In the genomic region with DNA sequence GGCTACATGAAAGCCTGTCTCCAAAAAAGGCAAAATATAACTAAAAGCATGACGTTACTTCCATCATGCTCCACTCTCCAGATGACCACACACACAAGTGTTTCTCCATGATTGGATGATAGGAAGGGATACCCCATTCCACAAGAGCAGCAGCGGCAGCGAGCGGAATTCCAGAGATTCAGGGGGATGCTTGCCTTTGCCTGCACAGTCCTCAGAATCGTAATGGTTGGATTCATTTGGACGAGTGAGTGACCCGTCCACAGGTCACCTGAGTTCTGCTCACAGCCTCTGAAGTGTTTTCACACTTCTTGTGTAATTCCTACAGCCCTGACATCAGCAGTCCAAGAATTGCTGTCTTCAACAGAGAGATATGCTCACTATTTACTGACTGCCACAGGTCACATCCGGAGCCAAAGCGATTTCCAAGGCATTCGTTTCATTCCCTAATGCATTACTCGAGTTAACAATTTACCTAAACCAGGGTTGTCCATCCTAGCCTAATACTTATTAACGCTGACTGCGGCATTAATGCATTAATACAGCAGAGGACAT, we compare ENCODE assay signal across 27 mouse cellular contexts. TPM values are rescaled to one million over a fixed set of nuclear protein-coding genes. Genes with fewer than 3 reads are reported as not detected.
DNase-seq lines count a peak whose midpoint lies in the region; ATAC-seq and TF ChIP-seq lines count a peak whose summit lies in the region.
"Had no signal": no experiment of that assay in that cellular context is flagged by ENCODE, and none has a peak within 500 bp of the region (broad histone marks: within the 10 kb centered on the region; RNA-seq: fewer than 3 reads in every experiment).

No protein-coding gene starts in this region.

- no peaks in the 10 kb centered on the region for H3K27me3 ChIP-seq in Patski
- H3K27me3 ChIP-seq in kidney, embryonic 14.5 days (ENCODE audit: control insufficient read depth, insufficient read depth, low read length), result no peaks in the 10 kb centered on the region
- H3K27me3 ChIP-seq in cerebellum, adult 2 months (ENCODE audit: control insufficient read depth, insufficient read depth, low read length), result no peaks in the 10 kb centered on the region
- H3K27me3 ChIP-seq: embryonic facial prominence, embryonic 15.5 days; heart, embryonic 12.5 days; liver, embryonic 13.5 days; neural tube, embryonic 13.5 days had no signal

- no peak for TF ChIP-seq POLR2A in cerebellum, adult 2 months (IDR thresholded peaks at IDR 0.05; ENCODE audit: borderline replicate concordance, insufficient read depth, low read length)

- peak; percentile 94 for ATAC-seq in Patski
- no peak for ATAC-seq in kidney, embryonic 14.5 days (ENCODE audit: low FRiP score, low TSS enrichment)
- ATAC-seq: forebrain, embryonic 16.5 days; midbrain, embryonic 16.5 days had no signal

- CTCF ChIA-PET in Patski (lab: Charles Lee), result no interaction called here

- WGBS in kidney, embryonic 14.5 days, result 72% methylated on average over 13 of the region's 13 CpGs
- 91% methylated on average over 13 of the region's 13 CpGs for WGBS in cerebellum, adult 2 months

- H3K9me3 ChIP-seq in ES-E14 (ENCODE audit: control insufficient read depth, insufficient read depth, low read depth, low read length), result no peaks in the 10 kb centered on the region
- H3K9me3 ChIP-seq in kidney, embryonic 14.5 days (ENCODE audit: control insufficient read depth, low read length), result no peaks in the 10 kb centered on the region
- H3K9me3 ChIP-seq: embryonic facial prominence, embryonic 15.5 days; heart, embryonic 12.5 days; hindbrain, embryonic 10.5 days; liver, embryonic 13.5 days; midbrain, embryonic 10.5 days; neural tube, embryonic 13.5 days had no signal

- TF ChIP-seq CTCF in Patski (IDR thresholded peaks at IDR 0.05), result no peak
- TF ChIP-seq CTCF in cerebellum, adult 2 months (IDR thresholded peaks at IDR 0.05; ENCODE audit: borderline replicate concordance, insufficient read depth, low read depth, low read length), result no peak

- in situ Hi-C loops in ES-E14 (cut with MboI; ENCODE audit: low sequenced_read_pairs in 2 of 2, unreplicated experiment in 2 of 2), result no loop called here
- in situ Hi-C loops in Patski (cut with MboI; ENCODE audit: low pct_unique_long_range_greater_than_20kb), result no loop called here

- no peak overlapping the region for H3K4me3 ChIP-seq in ES-E14 (ENCODE audit: insufficient read depth in 1 of 2, low read depth in 1 of 2, low read length in 2 of 2, poor library complexity in 1 of 2, severe bottlenecking in 1 of 2)
- H3K4me3 ChIP-seq in kidney, embryonic 14.5 days (ENCODE audit: low read length), result no peak overlapping the region
- H3K4me3 ChIP-seq in cerebellum, adult 2 months (replicated peaks; ENCODE audit: insufficient read depth, low read depth, low read length), result no peak overlapping the region
- H3K4me3 ChIP-seq: embryonic facial prominence, embryonic 15.5 days; heart, embryonic 12.5 days; hindbrain, embryonic 10.5 days; liver, embryonic 13.5 days; midbrain, embryonic 10.5 days; myocyte; neural tube, embryonic 13.5 days had no signal

- peaks cover 0 to 10% of the 10 kb centered on the region in 2 experiments; a peak in 2 of 4 replicates for H3K4me1 ChIP-seq in ES-E14 (ENCODE audit: control insufficient read depth in 2 of 2, insufficient read depth in 2 of 2, low read length in 2 of 2, poor library complexity in 1 of 2)
- no peaks in the 10 kb centered on the region; the same call in 1 of the 2 replicates for H3K4me1 ChIP-seq in kidney, embryonic 14.5 days (ENCODE audit: control insufficient read depth, insufficient read depth, low read length)
- H3K4me1 ChIP-seq in cerebellum, adult 2 months (ENCODE audit: control insufficient read depth, insufficient read depth, low read length), result no peaks in the 10 kb centered on the region
- H3K4me1 ChIP-seq: heart, embryonic 12.5 days; midbrain, embryonic 10.5 days had no signal

- DNase-seq in ES-E14 (ENCODE audit: low read depth, low spot score) (no peak), Patski (ENCODE audit: low read depth, low spot score) (peak; percentile 48)
- DNase-seq in kidney, postnatal 25 days, result peak; percentile 49 to 63
- DNase-seq in left cerebral cortex, postnatal 36 days (ENCODE audit: low spot score in 2 of 2), result no peak
- no peak for DNase-seq in cerebellum, adult 18-20 months
- no peak for DNase-seq in cerebellum, adult 2 months
- DNase-seq: adrenal gland, postnatal 14 days; cerebellum, adult 9-11 months; gastrocnemius, postnatal 10 days; heart, adult 18-20 months; heart, postnatal 10 days; liver, embryonic 13.5 days had no signal

- no peak overlapping the region for H3K27ac ChIP-seq in ES-E14 (ENCODE audit: insufficient read depth, low read depth, low read length, poor library complexity, severe bottlenecking)
- H3K27ac ChIP-seq in kidney, embryonic 14.5 days (ENCODE audit: low read depth, low read length), result peak overlapping the region; percentile 65; the same call in 1 of the 2 replicates
- no peak overlapping the region for H3K27ac ChIP-seq in cerebellum, adult 2 months (ENCODE audit: insufficient read depth, low read length)
- H3K27ac ChIP-seq: embryonic facial prominence, embryonic 15.5 days; hindbrain, embryonic 10.5 days; liver, embryonic 13.5 days; midbrain, embryonic 10.5 days had no signal

- no peak overlapping the region for H3K9ac ChIP-seq in ES-E14 (ENCODE audit: insufficient read depth, low read depth, low read length, poor library complexity, severe bottlenecking)
- H3K9ac ChIP-seq in kidney, embryonic 14.5 days (ENCODE audit: low read depth, low read length), result no peak overlapping the region
- H3K9ac ChIP-seq: embryonic facial prominence, embryonic 15.5 days; heart, embryonic 12.5 days; liver, embryonic 13.5 days; neural tube, embryonic 13.5 days had no signal

- no peaks in the 10 kb centered on the region for H3K36me3 ChIP-seq in ES-E14 (ENCODE audit: control insufficient read depth, insufficient read depth, low read length, poor library complexity, severe bottlenecking)
- H3K36me3 ChIP-seq in kidney, embryonic 14.5 days (ENCODE audit: control insufficient read depth, insufficient read depth, low read length), result peaks cover 14% of the 10 kb centered on the region

- POLR2A ChIA-PET in Patski (lab: Charles Lee), result interaction anchor here (0.9 to 1.1 kb wide), 2 partner anchors 10 to 18 kb away, joined by 3 to 4 read pairs; no protein-coding TSS in a partner anchor

- no peak overlapping the region for H3K4me2 ChIP-seq in kidney, embryonic 14.5 days (replicated peaks; ENCODE audit: low read depth, low read length)
- H3K4me2 ChIP-seq: embryonic facial prominence, embryonic 15.5 days; heart, embryonic 12.5 days; liver, embryonic 13.5 days; neural tube, embryonic 13.5 days had no signal

- intact Hi-C loops in left cerebral cortex, postnatal 36 days (cut with DNase I), result no loop called here

TF ChIP-seq in ES-E14, 5 proteins besides CTCF, POLR2A, EP300 and RAD21:
- TF ChIP-seq CHD2 (IDR thresholded peaks at IDR 0.05; ENCODE audit: low read depth, low read length) (no peak), ZNF384 (IDR thresholded peaks at IDR 0.05; ENCODE audit: low read depth, low read length) (no peak), ZC3H11A (IDR thresholded peaks at IDR 0.05; ENCODE audit: borderline replicate concordance, low read depth, low read length) (no peak), MAFK (IDR thresholded peaks at IDR 0.05; ENCODE audit: insufficient read depth, low read depth, low read length) (0 out of 2 replicates have a peak, but pooled peaks have one; percentile 38), HCFC1 (IDR thresholded peaks at IDR 0.05; ENCODE audit: borderline replicate concordance, insufficient read depth, low read length) (no peak)

RNA-seq across cellular contexts. Expression of gene Psph, which starts 27.2 kb away (rescaled TPM):
- 54.9 and 83.0 TPM in 2 replicates for total RNA-seq in ES-E14 (2012; rRNA removed)
- polyA plus RNA-seq in Patski (2021), result 153 TPM
- 61.9 and 68.2 TPM in 2 replicates for polyA plus RNA-seq in kidney, embryonic 14.5 days (2014; fragmentation: Nextera tagmentation; extraction: Ambion mirVana)
- total RNA-seq in left cerebral cortex, postnatal 36 days (2021), result 10 to 100 TPM; 21.6 to 23.2 TPM
- polyA plus RNA-seq in cerebellum, adult 2 months (2012; rRNA removed), result 23.4 and 27.3 TPM in 2 replicates

RNA-seq across cellular contexts. Expression of gene Nipsnap2, which starts 35.1 kb away (rescaled TPM):
- total RNA-seq in ES-E14 (2012; rRNA removed), result 25.1 and 32.3 TPM in 2 replicates
- 244 TPM for polyA plus RNA-seq in Patski (2021)
- polyA plus RNA-seq in kidney, embryonic 14.5 days (2014; fragmentation: Nextera tagmentation; extraction: Ambion mirVana), result 117 and 137 TPM in 2 replicates
- total RNA-seq in left cerebral cortex, postnatal 36 days (2021), result 10 to 100 TPM; 78.8 to 80.8 TPM
- 137 and 157 TPM in 2 replicates for polyA plus RNA-seq in cerebellum, adult 2 months (2012; rRNA removed)

RNA-seq across cellular contexts. Expression of gene Mrps17, which starts 44.7 kb away (rescaled TPM):
- total RNA-seq in ES-E14 (2012; rRNA removed), result 142 and 147 TPM in 2 replicates
- polyA plus RNA-seq in Patski (2021), result 76.7 TPM
- polyA plus RNA-seq in kidney, embryonic 14.5 days (2014; fragmentation: Nextera tagmentation; extraction: Ambion mirVana), result 201 and 234 TPM in 2 replicates
- 10 to 100 TPM; 73.6 to 77.1 TPM for total RNA-seq in left cerebral cortex, postnatal 36 days (2021)
- polyA plus RNA-seq in cerebellum, adult 2 months (2012; rRNA removed), result 90.6 and 97.4 TPM in 2 replicates

RNA-seq across cellular contexts. Expression of gene Sept14, which starts 51.7 kb away (rescaled TPM):
- total RNA-seq in ES-E14 (2012; rRNA removed), result 0.27 and 0.69 TPM in 2 replicates
- polyA plus RNA-seq in Patski (2021), result 0.09 TPM
- not detected in 2 replicates for polyA plus RNA-seq in kidney, embryonic 14.5 days (2014; fragmentation: Nextera tagmentation; extraction: Ambion mirVana)
- total RNA-seq in left cerebral cortex, postnatal 36 days (2021), result not detected
- polyA plus RNA-seq in cerebellum, adult 2 months (2012; rRNA removed), result not detected in 2 replicates
- total RNA-seq: adrenal gland, postnatal 14 days; common myeloid progenitor, adult 5-6 weeks; gastrocnemius, postnatal 10 days; heart, adult 18-20 months; heart, postnatal 10 days; layer of hippocampus, postnatal 14 days had no signal
- polyA plus RNA-seq: C2C12; embryonic facial prominence, embryonic 15.5 days; forebrain, embryonic 16.5 days; heart, embryonic 12.5 days; hindbrain, embryonic 10.5 days; limb, embryonic 11.5 days; liver, embryonic 13.5 days; lung, embryonic 16.5 days; midbrain, embryonic 10.5 days; midbrain, embryonic 16.5 days; neural tube, embryonic 13.5 days; spleen, adult 2 months had no signal

Comparison
In these comparisons a context has a peak if more than half of its experiments do, and no peak if none do; other contexts are left out.
1. DNase-seq: peak in Patski (single experiment) and kidney, postnatal 25 days (2 of 2); none in ES-E14 (single experiment), left cerebral cortex, postnatal 36 days (0 of 2), cerebellum, adult 18-20 months (0 of 2) and cerebellum, adult 2 months (0 of 2).